Mouse (Mus musculus) forebrain, postnatal 0 days (tissue): ENCODE measurements around the gene Itpr3. TPM values are rescaled to one million over a fixed set of nuclear protein-coding genes. Genes with fewer than 3 reads are reported as not detected.

Source experiments
- ATAC-seq: fragments of 200-750 bp; cut with Nextera tagmentation; 2 replicates; pipeline ENCODE4 v1.8.0; 2017; ENCODE audit warnings: mild to moderate bottlenecking, moderate library complexity
- DNase-seq: peaks from one replicate; pipeline ENCODE4 v3.0.0-alpha.2; 2015
- H3K27ac ChIP-seq: fragments of 300-500 bp; sonication (generic); 2 replicates; pipeline ENCODE4 v1.5.1; 2014; ENCODE audit warnings: low read depth, mild to moderate bottlenecking, antibody characterized with exemption, low read length, moderate library complexity, mixed read lengths
- H3K27me3 ChIP-seq: fragments of 300-500 bp; sonication (generic); 2 replicates; pipeline ENCODE4 v1.6.1; 2014; ENCODE audit warnings: mild to moderate bottlenecking, low read length, mixed read lengths; ENCODE audit not compliant: insufficient read depth
- H3K36me3 ChIP-seq: fragments of 300-500 bp; sonication (generic); 2 replicates; pipeline ENCODE4 v1.6.1; 2014; ENCODE audit warnings: mild to moderate bottlenecking, moderate library complexity; ENCODE audit not compliant: insufficient read depth
- H3K4me1 ChIP-seq: fragments of 300-500 bp; sonication (generic); 2 replicates; pipeline ENCODE4 v1.6.1; 2014; ENCODE audit warnings: antibody characterized with exemption; ENCODE audit not compliant: insufficient read depth
- H3K4me2 ChIP-seq: fragments of 300-500 bp; sonication (generic); 2 replicates; pipeline ENCODE4 v1.6.1; 2014; ENCODE audit warnings: low read depth, mild to moderate bottlenecking, moderate library complexity
- H3K4me3 ChIP-seq: fragments of 300-500 bp; sonication (generic); 2 replicates; pipeline ENCODE4 v1.5.1; 2014; ENCODE audit warnings: low read depth, low read length, mixed read lengths
- H3K9ac ChIP-seq: fragments of 300-500 bp; sonication (generic); 2 replicates; pipeline ENCODE4 v1.6.1; 2014; ENCODE audit warnings: mild to moderate bottlenecking
- H3K9me3 ChIP-seq: fragments of 300-500 bp; sonication (generic); 2 replicates; pipeline ENCODE4 v1.6.1; 2016; ENCODE audit warnings: low read length
- CTCF ChIP-seq: sonication (generic); IDR thresholded peaks from 2 replicates; pipeline ENCODE4 v1.5.1; 2016; ENCODE audit warnings: antibody characterized with exemption, control low read depth, low read depth
- WGBS: fragments of 180-500 bp; shearing (Covaris S2); extraction: QIAGEN DNeasy Blood & Tissue Kit; methylation state at CpG from one replicate; pipeline ENCODE4 v1.1.7; 2014; 5-methylcytosine and 5-hydroxymethylcytosine counted together
- polyA plus RNA-seq: library from polyadenylated mRNA; unstranded; fragments of >200 nt; fragmentation: Nextera tagmentation; extraction: Ambion mirVana; gene quantifications from 2 replicates; pipeline ENCODE4 v1.2.1, GENCODE M21; 2015
- total RNA-seq: library from RNA; depleted of rRNA; stranded (reverse); fragments of >200 nt; gene quantifications from 2 replicates; pipeline ENCODE4 v1.2.3, GENCODE M21; 2014

Gene Itpr3
- total and polyA plus RNA-seq, 2 experiments from 2014 or later, result 0.30 to 2.9 TPM

DNA sequence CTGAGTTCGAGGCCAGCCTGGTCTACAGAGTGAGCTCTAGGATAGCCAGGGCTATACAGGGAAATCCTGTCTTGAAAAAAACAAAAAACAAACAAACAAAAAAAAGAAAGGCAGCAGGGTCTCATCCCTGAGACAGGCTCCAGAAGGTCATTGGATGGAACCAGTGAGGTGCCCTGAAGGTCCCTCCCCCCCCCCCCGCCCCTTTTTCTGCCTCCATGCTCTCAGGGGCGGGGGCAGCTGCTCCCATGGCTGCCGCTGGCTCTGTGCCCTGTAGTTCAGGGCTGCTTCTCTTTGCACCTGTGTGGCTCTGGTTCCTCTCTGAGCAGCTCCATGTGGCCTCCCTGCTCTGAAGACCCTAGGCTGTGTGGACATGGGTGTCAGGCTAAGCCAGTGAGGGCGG lies 12.0 kb downstream of the Itpr3 start:
- Histone ChIP-seq H3K4me1 (no peaks in the 10 kb centered on the region), H3K9ac (no peak overlapping the region), H3K27me3 (no peaks in the 10 kb centered on the region), H3K9me3 (no peaks in the 10 kb centered on the region), H3K4me3 (no peak overlapping the region), H3K36me3 (no peaks in the 10 kb centered on the region), H3K27ac (no peak overlapping the region), H3K4me2 (no peak overlapping the region)
- no peak for ATAC-seq
- DNase-seq, result no peak
- no peak for TF ChIP-seq CTCF
- 82% methylated on average over 4 of the region's 5 CpGs for WGBS

DNA sequence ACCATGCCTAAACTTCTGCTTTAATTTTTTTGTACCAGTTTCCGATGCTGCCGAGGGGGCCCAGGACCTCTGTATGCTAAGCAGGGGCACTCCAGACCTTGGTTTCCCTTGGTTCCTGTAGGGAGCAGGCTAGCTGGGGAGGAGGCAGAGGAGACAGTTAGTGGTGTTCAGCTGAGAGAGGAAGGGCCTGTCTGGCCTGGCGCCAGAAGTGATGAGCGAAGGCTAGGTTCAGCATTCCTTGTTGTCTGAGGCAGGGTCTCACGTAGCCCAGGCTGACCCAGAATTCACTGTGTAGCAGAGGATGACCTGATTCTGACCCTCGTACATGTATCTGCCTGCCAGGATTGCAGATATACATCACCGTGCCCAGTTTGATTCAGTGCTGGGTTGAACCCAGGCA lies 13.8 kb downstream of the Itpr3 start:
- Histone ChIP-seq H3K4me2 (no peak overlapping the region), H3K9ac (no peak overlapping the region), H3K4me3 (no peak overlapping the region), H3K9me3 (no peaks in the 10 kb centered on the region), H3K27ac (no peak overlapping the region), H3K36me3 (no peaks in the 10 kb centered on the region), H3K4me1 (no peaks in the 10 kb centered on the region), H3K27me3 (no peaks in the 10 kb centered on the region)
- WGBS, result 91% methylated on average over 7 of the region's 7 CpGs
- DNase-seq (no peak), ATAC-seq (no peak)
- no peak for TF ChIP-seq CTCF

DNA sequence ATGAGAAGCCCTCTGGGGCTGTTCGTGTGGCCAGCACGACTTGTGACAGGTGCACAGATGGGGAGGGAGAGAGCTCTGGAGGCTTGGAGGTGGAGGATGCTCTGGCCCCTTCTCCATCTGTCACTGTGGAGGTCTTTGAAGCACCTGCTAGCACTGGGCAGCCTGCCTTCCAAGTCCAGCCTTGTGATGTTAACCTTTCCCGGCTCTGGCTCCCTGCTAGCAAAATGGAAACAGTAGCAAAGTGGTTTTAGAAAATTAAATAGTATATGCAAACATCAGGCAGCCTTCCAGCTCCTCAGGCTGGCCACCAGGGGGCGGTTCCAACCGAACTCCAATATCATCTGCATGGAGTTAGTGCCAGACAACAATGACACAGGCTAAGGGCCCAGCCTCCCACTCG lies 14.5 kb downstream of the Itpr3 start:
- DNase-seq (peak; percentile 39), ATAC-seq (no peak)
- no peaks in the 10 kb centered on the region for H3K36me3 ChIP-seq
- H3K4me1 ChIP-seq, result no peaks in the 10 kb centered on the region
- H3K9me3 ChIP-seq, result no peaks in the 10 kb centered on the region
- no peak overlapping the region for H3K27ac ChIP-seq
- peak; percentile 63 for TF ChIP-seq CTCF
- no peak overlapping the region for H3K4me3 ChIP-seq
- H3K4me2 ChIP-seq, result no peak overlapping the region
- H3K9ac ChIP-seq, result no peak overlapping the region
- H3K27me3 ChIP-seq, result no peaks in the 10 kb centered on the region
- WGBS, result 42% methylated on average over 6 of the region's 6 CpGs

DNA sequence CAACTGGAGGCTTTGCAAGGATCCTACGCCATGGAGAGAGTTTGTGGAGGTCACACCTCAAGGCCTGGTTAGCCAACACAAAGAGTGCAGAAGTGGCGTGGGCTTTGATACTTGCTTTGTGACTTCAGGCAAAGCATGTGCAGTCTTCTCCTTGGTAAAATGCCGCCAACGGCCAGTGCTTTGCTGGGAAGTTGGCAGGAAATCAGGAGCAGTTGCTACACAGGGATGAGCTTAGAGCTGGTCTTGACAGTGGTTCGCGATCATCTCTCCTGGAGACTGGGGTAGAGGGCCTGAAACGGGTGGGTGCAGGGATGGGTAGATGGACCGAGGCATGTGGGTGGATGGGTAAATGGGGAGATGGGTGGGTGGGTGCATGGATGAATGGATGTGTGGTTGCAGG lies 15.3 kb downstream of the Itpr3 start:
- Histone ChIP-seq H3K27me3 (no peaks in the 10 kb centered on the region), H3K9ac (no peak overlapping the region), H3K4me2 (no peak overlapping the region), H3K9me3 (no peaks in the 10 kb centered on the region), H3K4me1 (no peaks in the 10 kb centered on the region), H3K36me3 (no peaks in the 10 kb centered on the region), H3K27ac (no peak overlapping the region), H3K4me3 (no peak overlapping the region)
- ATAC-seq (no peak), DNase-seq (no peak)
- 87% methylated on average over 8 of the region's 8 CpGs for WGBS
- no peak for TF ChIP-seq CTCF

DNA sequence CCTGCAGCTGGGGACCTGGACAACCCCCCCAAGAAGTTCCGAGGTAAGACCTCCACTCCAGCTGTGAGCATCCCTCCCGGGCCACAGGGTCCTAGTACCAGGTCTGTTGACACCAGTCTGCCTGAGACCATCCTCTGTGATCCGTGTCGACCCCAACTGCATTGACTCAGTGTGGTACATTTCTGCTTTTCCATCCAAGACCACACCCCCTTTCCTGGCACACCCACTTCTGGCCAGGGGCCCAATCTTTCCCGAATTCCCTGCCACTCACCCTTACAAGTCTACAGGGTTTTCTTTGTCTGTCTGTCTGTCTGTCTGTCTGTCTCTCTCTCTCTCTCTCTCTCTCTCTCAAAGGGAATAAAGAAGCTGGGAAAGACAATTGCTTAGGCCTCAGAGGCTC lies 16.0 kb downstream of the Itpr3 start:
- Histone ChIP-seq H3K4me1 (no peaks in the 10 kb centered on the region), H3K4me3 (no peak overlapping the region), H3K27me3 (no peaks in the 10 kb centered on the region), H3K27ac (no peak overlapping the region), H3K36me3 (no peaks in the 10 kb centered on the region), H3K9me3 (no peaks in the 10 kb centered on the region), H3K4me2 (no peak overlapping the region), H3K9ac (no peak overlapping the region)
- ATAC-seq (no peak), DNase-seq (no peak)
- no peak for TF ChIP-seq CTCF
- WGBS, result 62% methylated on average over 5 of the region's 5 CpGs

DNA sequence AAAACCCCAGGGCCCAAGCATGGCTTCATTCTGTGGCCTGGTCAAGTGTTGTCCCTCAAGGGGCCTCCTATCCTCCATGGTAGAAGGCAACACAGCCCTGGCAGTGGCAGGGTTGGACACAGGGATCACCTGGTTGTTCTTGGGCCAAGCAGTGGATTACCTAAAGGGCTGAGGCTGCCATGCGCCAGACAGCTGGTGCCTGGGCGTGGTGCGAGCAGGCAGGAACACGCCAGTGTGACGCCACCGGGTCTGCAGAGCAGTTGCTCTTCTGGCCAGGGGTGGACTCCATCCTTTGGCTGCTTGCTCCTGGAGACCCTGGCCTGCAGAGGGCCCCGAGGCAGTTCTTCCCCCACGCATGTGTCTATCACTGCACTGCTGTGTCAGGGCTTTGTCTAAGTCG lies 16.7 kb downstream of the Itpr3 start:
- no peak overlapping the region for H3K4me3 ChIP-seq
- H3K36me3 ChIP-seq, result no peaks in the 10 kb centered on the region
- DNase-seq, result no peak
- H3K9me3 ChIP-seq, result no peaks in the 10 kb centered on the region
- H3K9ac ChIP-seq, result no peak overlapping the region
- H3K27me3 ChIP-seq, result no peaks in the 10 kb centered on the region
- no peak overlapping the region for H3K27ac ChIP-seq
- H3K4me2 ChIP-seq, result no peak overlapping the region
- no peak for TF ChIP-seq CTCF
- WGBS, result 71% methylated on average over 9 of the region's 9 CpGs
- no peaks in the 10 kb centered on the region for H3K4me1 ChIP-seq
- ATAC-seq, result no peak

DNA sequence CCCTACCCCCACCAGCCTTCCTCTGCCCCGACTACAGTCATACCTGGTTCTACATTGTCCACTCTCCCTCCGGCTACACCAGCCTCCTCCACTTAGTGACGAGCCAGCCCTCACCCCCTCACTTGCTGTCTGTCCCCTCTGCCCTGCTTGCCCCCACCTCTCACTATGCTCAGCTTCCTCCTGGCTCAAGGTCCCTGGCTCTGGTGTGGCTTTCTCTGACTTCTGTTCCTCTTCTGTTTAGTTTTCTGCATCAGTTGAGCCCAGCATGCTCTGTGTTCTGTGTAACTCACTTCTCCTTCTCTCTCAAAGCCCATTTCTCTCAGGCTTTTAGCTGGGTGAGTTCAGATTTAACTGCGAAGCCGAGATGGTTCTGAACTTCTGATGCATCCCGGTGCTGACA lies 17.1 kb downstream of the Itpr3 start:
- Histone ChIP-seq H3K27me3 (no peaks in the 10 kb centered on the region), H3K4me1 (no peaks in the 10 kb centered on the region), H3K36me3 (no peaks in the 10 kb centered on the region), H3K4me2 (no peak overlapping the region), H3K27ac (no peak overlapping the region), H3K9ac (no peak overlapping the region), H3K9me3 (no peaks in the 10 kb centered on the region), H3K4me3 (no peak overlapping the region)
- no peak for TF ChIP-seq CTCF
- ATAC-seq, result no peak
- no peak for DNase-seq
- 64% methylated on average over 6 of the region's 6 CpGs for WGBS
